Comparison of ENCODE assay signal across 9 mouse cellular contexts in the genomic region with DNA sequence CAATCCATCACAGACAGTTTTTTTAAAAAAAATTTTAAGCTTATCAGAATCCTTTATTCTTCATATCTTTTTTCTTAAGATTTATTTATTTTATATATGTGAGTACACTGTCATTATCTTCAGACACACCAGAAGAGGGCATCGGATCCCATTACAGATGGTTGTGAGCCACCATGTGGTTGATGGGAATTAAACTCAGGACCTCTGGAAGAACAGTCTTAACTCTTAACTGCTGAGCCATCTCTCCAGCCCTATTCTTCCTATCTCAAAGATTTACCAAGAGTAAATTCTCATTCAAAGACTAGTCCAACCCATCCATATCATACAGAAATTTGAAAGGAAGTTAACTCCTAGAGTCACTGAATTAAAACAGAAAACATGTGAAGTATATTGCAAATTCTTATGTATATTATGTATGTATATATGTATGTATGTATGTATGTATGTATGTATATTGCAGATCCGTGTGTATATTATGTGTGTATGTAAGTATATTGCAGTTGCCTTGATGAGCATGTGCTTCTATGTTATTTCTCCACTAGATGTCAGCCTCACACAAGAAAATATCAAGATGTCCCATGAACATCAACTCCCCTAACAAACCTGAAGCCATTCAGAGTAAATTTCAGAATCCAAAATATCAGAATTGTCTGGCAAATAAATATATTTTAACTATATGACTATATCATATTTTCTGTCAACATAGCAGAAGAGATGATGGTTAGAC. TPM values are rescaled to one million over a fixed set of nuclear protein-coding genes. Genes with fewer than 3 reads are reported as not detected.
DNase-seq lines count a peak whose midpoint lies in the region; ATAC-seq and TF ChIP-seq lines count a peak whose summit lies in the region.
"Had no signal": no experiment of that assay in that cellular context is flagged by ENCODE, and none has a peak within 500 bp of the region (broad histone marks: within the 10 kb centered on the region; RNA-seq: fewer than 3 reads in every experiment).

No protein-coding gene starts in this region.

- H3K4me3 ChIP-seq in heart, adult 2 months: no peak overlapping the region
- H3K4me3 ChIP-seq in intestine, embryonic 16.5 days (ENCODE audit: low read length): no peak overlapping the region
- H3K4me3 ChIP-seq: liver, embryonic 15.5 days had no signal

- ATAC-seq in intestine, embryonic 16.5 days: 0 out of 2 replicates have a peak, but pooled peaks have one; percentile 55
- ATAC-seq in monocyte, adult 5-6 weeks (replicated peaks; ENCODE audit: insufficient number of reproducible peaks, low FRiP score, low TSS enrichment, poor library complexity, severe bottlenecking): no peak

- no peaks in the 10 kb centered on the region for H3K36me3 ChIP-seq in heart, adult 2 months (ENCODE audit: control insufficient read depth, insufficient read depth, low read length)
- H3K36me3 ChIP-seq in intestine, embryonic 16.5 days (ENCODE audit: control insufficient read depth, insufficient read depth, low read length): no peaks in the 10 kb centered on the region
- H3K36me3 ChIP-seq: liver, embryonic 15.5 days had no signal

- no peak for DNase-seq in heart, adult 2 months
- DNase-seq in heart, postnatal 10 days: no peak
- peak; percentile 56 for DNase-seq in CD4-positive, CD25-positive, alpha-beta regulatory T cell, adult 2 months (ENCODE audit: low read depth, low spot score)
- DNase-seq in embryo, embryonic 10 days (ENCODE audit: low spot score): peak; percentile 69
- DNase-seq in telencephalon, adult 2 months (ENCODE audit: low read depth, low spot score): peak; percentile 19
- DNase-seq in frontal cortex, postnatal 10 days (ENCODE audit: low spot score in 2 of 2): no peak

- H3K4me2 ChIP-seq in intestine, embryonic 16.5 days (ENCODE audit: low read depth, low read length): no peak overlapping the region
- H3K4me2 ChIP-seq: liver, embryonic 15.5 days had no signal

- no peaks in the 10 kb centered on the region for H3K27me3 ChIP-seq in heart, adult 2 months (ENCODE audit: control insufficient read depth, insufficient read depth, low read length)
- no peaks in the 10 kb centered on the region for H3K27me3 ChIP-seq in intestine, embryonic 16.5 days (replicated peaks; ENCODE audit: control insufficient read depth, insufficient read depth, low read length)
- H3K27me3 ChIP-seq: liver, embryonic 15.5 days had no signal

- no peak for TF ChIP-seq POLR2A in heart, adult 2 months (IDR thresholded peaks at IDR 0.05; ENCODE audit: insufficient read depth, low read depth, low read length)

- no peak overlapping the region for H3K9ac ChIP-seq in heart, adult 2 months (ENCODE audit: low read depth, low read length)
- H3K9ac ChIP-seq in intestine, embryonic 16.5 days (ENCODE audit: low read depth, low read length): no peak overlapping the region
- H3K9ac ChIP-seq: liver, embryonic 15.5 days had no signal

- no peaks in the 10 kb centered on the region for H3K79me2 ChIP-seq in heart, adult 2 months (replicated peaks; ENCODE audit: control insufficient read depth, insufficient read depth, low read length)

- H3K4me1 ChIP-seq in heart, adult 2 months (ENCODE audit: control insufficient read depth, insufficient read depth, low read length): no peaks in the 10 kb centered on the region
- no peaks in the 10 kb centered on the region for H3K4me1 ChIP-seq in intestine, embryonic 16.5 days (ENCODE audit: control insufficient read depth, insufficient read depth, low read length)
- H3K4me1 ChIP-seq: liver, embryonic 15.5 days had no signal

- no peaks in the 10 kb centered on the region for H3K9me3 ChIP-seq in intestine, embryonic 16.5 days (ENCODE audit: control insufficient read depth, low read length)
- H3K9me3 ChIP-seq: liver, embryonic 15.5 days had no signal

- TF ChIP-seq CTCF in heart, adult 2 months (IDR thresholded peaks at IDR 0.05): peak; percentile 52

- TF ChIP-seq EP300 in heart, adult 2 months (IDR thresholded peaks at IDR 0.05; ENCODE audit: insufficient read depth, low read depth, low read length): no peak

- WGBS in heart, adult 2 months: 56% methylated on average over 2 of the region's 2 CpGs
- 56% methylated on average over 2 of the region's 2 CpGs for WGBS in intestine, embryonic 16.5 days

- intact Hi-C loops in heart, adult 2 months (cut with DNase I): no loop called here
- intact Hi-C loops in heart, postnatal 10 days (cut with DNase I): no loop called here

- H3K27ac ChIP-seq in heart, adult 2 months: no peak overlapping the region
- no peak overlapping the region for H3K27ac ChIP-seq in intestine, embryonic 16.5 days (ENCODE audit: low read length)
- H3K27ac ChIP-seq: liver, embryonic 15.5 days had no signal

RNA-seq across cellular contexts. Expression of a gene that starts 30.5 kb away (rescaled TPM):
- total RNA-seq in heart, adult 2 months (2021): not detected
- polyA plus RNA-seq in heart, adult 2 months (2012; rRNA removed): not detected in 2 replicates
- not detected for total RNA-seq in heart, postnatal 10 days (2021)
- 0.01 TPM in 1 of 2 replicates, not detected in the other for polyA plus RNA-seq in intestine, embryonic 16.5 days (2015; fragmentation: Nextera tagmentation; extraction: Ambion mirVana)
- total RNA-seq in monocyte, adult 5-6 weeks (2017): 0.19 TPM in 1 of 3 replicates, not detected in the others
- polyA plus RNA-seq: liver, embryonic 15.5 days had no signal

RNA-seq across cellular contexts. Expression of a gene that starts 40.9 kb away (rescaled TPM):
- under 1 TPM; 0.47 to 0.70 TPM for total RNA-seq in heart, adult 2 months (2021)
- polyA plus RNA-seq in heart, adult 2 months (2012; rRNA removed): 0.12 and 0.18 TPM in 2 replicates
- under 1 TPM; 0.40 to 0.72 TPM for total RNA-seq in heart, postnatal 10 days (2021)
- polyA plus RNA-seq in intestine, embryonic 16.5 days (2015; fragmentation: Nextera tagmentation; extraction: Ambion mirVana): 0.62 and 0.68 TPM in 2 replicates
- 26.6 to 78.3 TPM (median 40.3 TPM) in 3 replicates for total RNA-seq in monocyte, adult 5-6 weeks (2017)

Comparison
In these comparisons a context has a peak if more than half of its experiments do, and no peak if none do; other contexts are left out.
1. DNase-seq: peak in CD4-positive, CD25-positive, alpha-beta regulatory T cell, adult 2 months (single experiment), embryo, embryonic 10 days (single experiment) and telencephalon, adult 2 months (single experiment); none in heart, adult 2 months (0 of 2), heart, postnatal 10 days (0 of 2) and frontal cortex, postnatal 10 days (0 of 2).
2. RNA of a gene that starts 40.9 kb away (total RNA-seq): 26.6 to 78.3 TPM in monocyte, adult 5-6 weeks; 0.40 to 0.72 TPM in heart, postnatal 10 days and 0.47 to 0.70 TPM in heart, adult 2 months; every median in the first group is over 10 times any median in the second.